Mouse (Mus musculus) liver, embryonic 12.5 days (tissue): Measurements from ENCODE around the gene Dnah14. TPM values are rescaled to one million over a fixed set of nuclear protein-coding genes. Genes with fewer than 3 reads are reported as not detected.

Experiments used
- ATAC-seq: fragments of 200-750 bp; cut with Nextera tagmentation; 2 replicates; pipeline ENCODE4 v1.8.0; 2017; ENCODE audit warnings: moderate number of reproducible peaks, mild to moderate bottlenecking, moderate library complexity
- H3K27ac ChIP-seq: fragments of 300-500 bp; sonication (generic); 2 replicates; pipeline ENCODE4 v1.5.1; 2016; ENCODE audit warnings: mild to moderate bottlenecking
- H3K27me3 ChIP-seq: fragments of 300-500 bp; sonication (generic); replicated peaks from 2 replicates; pipeline ENCODE4 v1.6.1; 2016; ENCODE audit warnings: mild to moderate bottlenecking, moderate library complexity
- H3K36me3 ChIP-seq: fragments of 300-500 bp; sonication (generic); 2 replicates; pipeline ENCODE4 v1.6.1; 2016; ENCODE audit warnings: mild to moderate bottlenecking, moderate library complexity
- H3K4me1 ChIP-seq: fragments of 300-500 bp; sonication (generic); 2 replicates; pipeline ENCODE4 v1.6.1; 2016
- H3K4me2 ChIP-seq: fragments of 300-500 bp; sonication (generic); 2 replicates; pipeline ENCODE4 v1.6.1; 2016; ENCODE audit warnings: mild to moderate bottlenecking, moderate library complexity
- H3K4me3 ChIP-seq: fragments of 300-500 bp; sonication (generic); 2 replicates; pipeline ENCODE4 v1.5.1; 2016; ENCODE audit warnings: mild to moderate bottlenecking, moderate library complexity
- H3K9ac ChIP-seq: fragments of 300-500 bp; sonication (generic); 2 replicates; pipeline ENCODE4 v1.6.1; 2016; ENCODE audit warnings: mild to moderate bottlenecking, moderate library complexity
- H3K9me3 ChIP-seq: fragments of 300-500 bp; sonication (generic); replicated peaks from 2 replicates; pipeline ENCODE4 v1.6.1; 2016; ENCODE audit warnings: mild to moderate bottlenecking, moderate library complexity
- WGBS: fragments of 180-500 bp; shearing (Covaris S2); methylation state at CpG from one replicate; pipeline ENCODE4 v1.1.7; 2016; ENCODE audit not compliant: insufficient replicate concordance; 5-methylcytosine and 5-hydroxymethylcytosine counted together
- polyA plus RNA-seq: library from polyadenylated mRNA; unstranded; fragments of >200 nt; fragmentation: Nextera tagmentation; extraction: Ambion mirVana; gene quantifications from 2 replicates; pipeline ENCODE4 v1.2.1, GENCODE M21; 2016

Dnah14 gene
- 2.8 and 2.9 TPM in 2 replicates for polyA plus RNA-seq

DNA sequence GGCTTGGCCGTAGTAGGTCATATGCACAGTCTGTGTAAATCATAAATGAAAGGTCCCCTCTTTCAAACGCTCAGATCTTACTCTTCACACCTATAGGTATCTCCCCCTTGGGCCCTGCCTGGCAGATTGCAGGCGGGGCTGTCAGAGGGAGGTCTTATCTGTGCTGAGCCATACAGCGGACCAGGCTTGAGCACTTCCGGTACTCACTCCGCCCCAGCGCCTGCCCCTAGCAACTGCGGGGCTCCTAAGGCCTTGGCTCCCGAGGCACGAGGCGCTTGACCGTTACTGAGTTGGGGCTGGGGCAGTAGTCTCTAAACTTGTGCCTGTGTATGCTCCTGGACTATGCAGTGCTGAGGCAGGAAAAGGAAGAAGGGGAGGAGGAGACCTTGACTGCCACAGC, at the start of gene Dnah14:
TSS of gene Dnah14 (plus strand) at position 238 of the 400 bp plus-strand sequence.
- H3K9me3 ChIP-seq: no peaks in the 10 kb centered on the region
- ATAC-seq: no peak
- no peaks in the 10 kb centered on the region for H3K27me3 ChIP-seq
- H3K36me3 ChIP-seq: no peaks in the 10 kb centered on the region
- H3K4me1 ChIP-seq: no peaks in the 10 kb centered on the region
- no peak within 1 kb of the TSS for H3K27ac ChIP-seq
- WGBS: 30% methylated on average over 12 of the region's 12 CpGs
- H3K9ac ChIP-seq: no peak within 1 kb of the TSS
- no peak within 1 kb of the TSS for H3K4me3 ChIP-seq
- H3K4me2 ChIP-seq: no peak within 1 kb of the TSS

GRCm38 (mm10) chr1:181529368-181529767, 47.0 kb upstream of the Dnah14 start:
- no peak overlapping the region for H3K4me2 ChIP-seq
- no peaks in the 10 kb centered on the region for H3K4me1 ChIP-seq
- H3K27ac ChIP-seq: no peak overlapping the region
- no peaks in the 10 kb centered on the region for H3K36me3 ChIP-seq
- H3K27me3 ChIP-seq: 0 out of 2 replicates have a peak, but pooled peaks cover 5% of the 10 kb centered on the region
- no peak overlapping the region for H3K4me3 ChIP-seq
- H3K9me3 ChIP-seq: no peaks in the 10 kb centered on the region
- H3K9ac ChIP-seq: no peak overlapping the region
- 58% methylated on average over 4 of the region's 4 CpGs for WGBS
- ATAC-seq: no peak

DNA sequence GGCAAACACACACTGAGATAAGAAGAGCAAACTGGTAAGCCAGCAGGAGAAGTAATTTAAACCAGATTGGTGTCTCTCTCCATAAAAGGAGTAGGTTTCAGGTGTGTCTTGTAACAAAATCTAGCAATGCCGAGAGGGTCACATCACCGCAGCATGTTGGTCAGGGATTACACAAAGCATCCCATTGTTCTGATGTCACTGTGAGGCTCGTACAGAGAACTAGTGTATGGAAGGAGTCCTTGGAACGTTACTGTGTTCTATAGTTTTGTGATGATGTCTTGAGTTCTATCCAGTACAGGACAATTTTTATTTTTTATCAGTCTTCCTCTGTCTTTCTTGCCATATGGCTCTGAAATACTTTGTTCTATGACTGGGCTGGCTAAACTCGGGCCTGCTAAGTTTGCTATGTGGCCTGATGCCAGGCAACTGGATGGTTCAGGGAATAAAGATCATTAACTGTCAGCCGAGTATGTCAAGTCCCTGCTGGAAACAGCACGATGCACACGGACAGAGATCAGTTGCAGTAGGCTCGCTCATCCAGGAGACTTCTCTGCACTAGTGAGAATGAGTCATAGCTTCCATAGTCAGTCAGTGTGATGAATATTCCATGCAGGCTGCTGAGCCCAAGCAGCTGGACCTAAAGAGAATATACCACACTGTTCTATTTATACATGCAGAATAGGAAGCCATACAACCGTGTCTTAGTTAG, 41.0 kb upstream of the Dnah14 start:
- no peak overlapping the region for H3K4me2 ChIP-seq

DNA sequence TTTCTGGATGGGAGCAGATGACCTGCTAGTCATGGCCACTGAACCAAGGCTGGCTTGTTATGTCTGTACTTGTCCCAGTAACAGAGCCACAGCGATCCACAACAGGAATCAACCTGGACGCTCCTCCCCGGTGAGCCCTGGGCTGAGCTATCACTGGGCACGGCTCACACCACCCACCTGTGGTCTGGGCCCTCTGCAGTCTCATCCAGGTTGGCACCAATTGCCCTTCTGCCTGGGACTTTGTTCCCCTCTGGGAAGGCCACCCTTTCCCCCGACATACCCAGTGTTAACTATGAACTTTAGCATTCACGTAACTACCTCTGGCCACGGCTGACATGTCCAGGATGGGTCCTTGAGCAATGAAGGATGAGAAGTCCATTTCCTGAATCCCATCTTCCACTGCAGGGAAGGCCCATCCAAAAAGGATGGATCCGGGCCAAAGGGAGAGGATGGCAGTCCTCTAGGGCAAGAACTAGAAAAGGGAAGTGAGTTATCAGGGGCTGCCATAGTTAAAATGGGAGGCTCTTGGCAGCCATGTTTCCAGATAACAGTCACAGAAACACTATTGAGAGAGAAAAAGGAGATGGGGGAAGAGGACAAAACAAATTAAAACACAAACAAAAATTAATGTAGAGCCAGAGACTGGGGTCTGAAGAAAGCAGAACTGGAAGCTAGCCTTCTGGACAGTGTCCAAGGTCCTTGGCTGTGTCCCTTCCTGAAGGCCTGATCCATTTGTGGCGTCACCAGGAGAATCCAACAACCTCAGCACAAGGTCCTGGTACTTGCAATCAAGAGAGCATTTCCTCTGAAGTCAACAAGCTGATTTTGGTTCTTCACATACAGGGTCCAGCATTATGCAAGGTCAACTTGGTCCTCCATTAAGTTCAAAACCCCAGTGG, 38.5 kb upstream of the Dnah14 start:
- Histone ChIP-seq H3K9me3 (no peaks in the 10 kb centered on the region), H3K27me3 (0 out of 2 replicates have a peak, but pooled peaks cover 9% of the 10 kb centered on the region), H3K4me2 (no peak overlapping the region), H3K4me1 (no peaks in the 10 kb centered on the region; the same call in 1 of the 2 replicates), H3K4me3 (no peak overlapping the region), H3K36me3 (no peaks in the 10 kb centered on the region), H3K27ac (no peak overlapping the region), H3K9ac (no peak overlapping the region)
- no peak for ATAC-seq
- WGBS: 76% methylated on average over 9 of the region's 9 CpGs

More for the DNA sequence above, 41.0 kb upstream of the Dnah14 start:
- Histone ChIP-seq H3K4me3 (no peak overlapping the region), H3K9me3 (no peaks in the 10 kb centered on the region), H3K9ac (no peak overlapping the region), H3K27me3 (0 out of 2 replicates have a peak, but pooled peaks cover 5% of the 10 kb centered on the region), H3K36me3 (no peaks in the 10 kb centered on the region), H3K4me1 (no peaks in the 10 kb centered on the region), H3K27ac (no peak overlapping the region)
- 61% methylated on average over 10 of the region's 10 CpGs for WGBS
- ATAC-seq: no peak

- Histone ChIP-seq H3K27ac (no peak overlapping the region), H3K36me3 (no peaks in the 10 kb centered on the region), H3K27me3 (peaks cover 12% of the 10 kb centered on the region), H3K4me2 (no peak overlapping the region), H3K9me3 (no peaks in the 10 kb centered on the region), H3K4me3 (no peak overlapping the region), H3K9ac (no peak overlapping the region), H3K4me1 (no peaks in the 10 kb centered on the region; the same call in 1 of the 2 replicates)
- no peak for ATAC-seq
- 39% methylated on average over 22 of the region's 22 CpGs for WGBS
Measured at GRCm38 (mm10) chr1:181539846-181540769, 36.3 kb upstream of the Dnah14 start.

- Histone ChIP-seq H3K4me1 (no peaks in the 10 kb centered on the region; the same call in 1 of the 2 replicates), H3K27me3 (peaks cover 12% of the 10 kb centered on the region), H3K4me3 (no peak overlapping the region), H3K36me3 (no peaks in the 10 kb centered on the region), H3K27ac (no peak overlapping the region), H3K4me2 (no peak overlapping the region), H3K9me3 (no peaks in the 10 kb centered on the region), H3K9ac (no peak overlapping the region)
- 53% methylated on average over 5 of the region's 5 CpGs for WGBS
- no peak for ATAC-seq
Measured at GRCm38 (mm10) chr1:181543711-181544383, 32.5 kb upstream of the Dnah14 start.

DNA sequence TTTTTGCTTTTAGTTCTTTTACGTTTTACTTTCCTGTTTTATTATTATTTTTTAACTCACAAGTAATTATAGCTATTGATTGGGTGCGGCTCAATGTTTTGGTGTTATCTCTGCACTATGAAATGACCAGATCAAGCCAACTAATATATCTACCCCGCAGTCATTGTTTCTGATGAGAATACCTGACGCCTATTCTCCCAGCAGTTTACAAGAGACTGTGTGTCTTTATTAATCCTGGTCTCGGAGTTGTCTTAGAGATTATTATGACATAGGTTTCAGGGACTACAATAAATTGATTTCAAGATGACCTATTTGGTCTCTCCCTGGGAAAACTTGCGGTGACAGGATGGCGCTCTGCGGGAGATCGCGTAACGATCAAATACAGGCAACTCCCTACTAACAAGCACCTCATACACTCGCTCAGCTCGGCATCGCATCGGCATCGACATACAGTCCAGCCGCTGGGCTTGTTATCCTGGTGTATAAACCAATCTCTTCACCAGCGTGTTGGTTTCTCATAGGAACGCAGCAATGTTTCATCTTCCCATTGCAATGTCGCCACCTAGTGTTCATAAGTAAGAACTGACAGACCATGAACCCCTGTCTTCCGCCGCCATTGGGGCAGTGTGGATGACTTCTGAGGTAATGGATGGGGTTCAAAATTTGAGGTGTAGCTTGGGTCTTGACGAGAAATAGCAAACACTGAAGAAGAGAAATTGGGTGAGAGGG, 31.2 kb upstream of the Dnah14 start:
- Histone ChIP-seq H3K36me3 (no peaks in the 10 kb centered on the region), H3K9ac (no peak overlapping the region), H3K27me3 (peaks cover 20% of the 10 kb centered on the region), H3K4me2 (no peak overlapping the region), H3K4me3 (no peak overlapping the region), H3K27ac (no peak overlapping the region), H3K4me1 (no peaks in the 10 kb centered on the region; the same call in 1 of the 2 replicates), H3K9me3 (no peaks in the 10 kb centered on the region)
- 0 out of 2 replicates have a peak, but pooled peaks have one; percentile 27 for ATAC-seq
- WGBS: 26% methylated on average over 23 of the region's 23 CpGs

- no peaks in the 10 kb centered on the region for H3K4me1 ChIP-seq
- H3K4me3 ChIP-seq: no peak overlapping the region
- no peak overlapping the region for H3K27ac ChIP-seq
- H3K36me3 ChIP-seq: no peaks in the 10 kb centered on the region
- ATAC-seq: no peak
- H3K4me2 ChIP-seq: no peak overlapping the region
- no peaks in the 10 kb centered on the region for H3K9me3 ChIP-seq
- peaks cover 22% of the 10 kb centered on the region for H3K27me3 ChIP-seq
- WGBS: 75% methylated on average over 8 of the region's 8 CpGs
- no peak overlapping the region for H3K9ac ChIP-seq
Measured at GRCm38 (mm10) chr1:181549987-181550386, 26.4 kb upstream of the Dnah14 start.

- no peak overlapping the region for H3K9ac ChIP-seq
- ATAC-seq: no peak
- no peaks in the 10 kb centered on the region for H3K9me3 ChIP-seq
- no peak overlapping the region for H3K4me3 ChIP-seq
- H3K36me3 ChIP-seq: no peaks in the 10 kb centered on the region
- peaks cover 22% of the 10 kb centered on the region for H3K27me3 ChIP-seq
- H3K4me2 ChIP-seq: no peak overlapping the region
- H3K4me1 ChIP-seq: no peaks in the 10 kb centered on the region
- WGBS: 34% methylated on average over 5 of the region's 5 CpGs
- no peak overlapping the region for H3K27ac ChIP-seq
Measured at GRCm38 (mm10) chr1:181550826-181551225, 25.5 kb upstream of the Dnah14 start.

- Histone ChIP-seq H3K27ac (no peak overlapping the region), H3K4me2 (no peak overlapping the region), H3K4me3 (no peak overlapping the region), H3K27me3 (peaks cover 22% of the 10 kb centered on the region), H3K9me3 (no peaks in the 10 kb centered on the region), H3K4me1 (no peaks in the 10 kb centered on the region), H3K9ac (no peak overlapping the region), H3K36me3 (no peaks in the 10 kb centered on the region)
- ATAC-seq: no peak
- 27% methylated on average over 10 of the region's 10 CpGs for WGBS
Measured at GRCm38 (mm10) chr1:181552533-181553410, 23.6 kb upstream of the Dnah14 start.
